13 mouse cellular contexts compared by ENCODE assay signal in genomic region chr17:25411251-25411650, GRCm38 (mm10). TPM values are rescaled to one million over a fixed set of nuclear protein-coding genes. Genes with fewer than 3 reads are reported as not detected.
A peak's percentile ranks its signal among the peaks of the same experiment; 100 is the strongest.
DNase-seq lines count a peak whose midpoint lies in the region; ATAC-seq lines count a peak whose summit lies in the region.
"Had no signal": no experiment of that assay in that cellular context is flagged by ENCODE, and none has a peak within 500 bp of the region (broad histone marks: within the 10 kb centered on the region; RNA-seq: fewer than 3 reads in every experiment).

No protein-coding gene starts in this region.

- H3K4me2 ChIP-seq in heart, embryonic 15.5 days: no peak overlapping the region
- H3K4me2 ChIP-seq in embryonic facial prominence, embryonic 13.5 days: no peak overlapping the region
- H3K4me2 ChIP-seq in midbrain, embryonic 13.5 days (replicated peaks): no peak overlapping the region

- peaks cover 75% of the 10 kb centered on the region for H3K4me1 ChIP-seq in heart, embryonic 15.5 days (replicated peaks)
- peaks cover 78% of the 10 kb centered on the region for H3K4me1 ChIP-seq in embryonic facial prominence, embryonic 13.5 days
- H3K4me1 ChIP-seq in midbrain, embryonic 13.5 days (replicated peaks): peaks cover 80% of the 10 kb centered on the region

- no peak overlapping the region for H3K4me3 ChIP-seq in heart, embryonic 15.5 days
- no peak overlapping the region for H3K4me3 ChIP-seq in embryonic facial prominence, embryonic 13.5 days
- H3K4me3 ChIP-seq in midbrain, embryonic 13.5 days (replicated peaks): no peak overlapping the region

- no peak for ATAC-seq in heart, embryonic 15.5 days (replicated peaks; ENCODE audit: insufficient number of reproducible peaks, insufficient read depth, low FRiP score, low read depth)
- no peak for ATAC-seq in embryonic facial prominence, embryonic 13.5 days (ENCODE audit: insufficient number of reproducible peaks, insufficient read depth, low FRiP score, low TSS enrichment, low read depth)
- ATAC-seq in midbrain, embryonic 13.5 days: no peak

- no peak for DNase-seq in heart, adult 8-10 months (ENCODE audit: low spot score)
- DNase-seq in 3T3-L1 (ENCODE audit: low read depth, low spot score) (peak; percentile 17), MN1 (ENCODE audit: low spot score) (no peak)
- no peak for DNase-seq in gastrocnemius, adult 8-10 months (ENCODE audit: low spot score in 2 of 2)
- DNase-seq: cerebellum, postnatal 36 days; heart, postnatal 36 days; lung, postnatal 14 days had no signal

- 0 out of 2 replicates have a peak overlapping the region, but pooled peaks have one; percentile 7 for H3K9ac ChIP-seq in heart, embryonic 15.5 days
- H3K9ac ChIP-seq in embryonic facial prominence, embryonic 13.5 days: no peak overlapping the region
- H3K9ac ChIP-seq in midbrain, embryonic 13.5 days (replicated peaks): 0 out of 2 replicates have a peak overlapping the region, but pooled peaks have one; percentile 1

- no peaks in the 10 kb centered on the region for H3K9me3 ChIP-seq in heart, embryonic 15.5 days (replicated peaks)
- H3K9me3 ChIP-seq in embryonic facial prominence, embryonic 13.5 days: no peaks in the 10 kb centered on the region
- H3K9me3 ChIP-seq in midbrain, embryonic 13.5 days: no peaks in the 10 kb centered on the region

- 0 out of 2 replicates have a peak overlapping the region, but pooled peaks have one; percentile 4 for H3K27ac ChIP-seq in heart, embryonic 15.5 days
- peak overlapping the region; percentile 55 for H3K27ac ChIP-seq in embryonic facial prominence, embryonic 13.5 days
- peak overlapping the region; percentile 52 for H3K27ac ChIP-seq in midbrain, embryonic 13.5 days
- H3K27ac ChIP-seq: kidney, postnatal 0 days had no signal

- H3K36me3 ChIP-seq in heart, embryonic 15.5 days: no peaks in the 10 kb centered on the region
- no peaks in the 10 kb centered on the region for H3K36me3 ChIP-seq in embryonic facial prominence, embryonic 13.5 days
- H3K36me3 ChIP-seq in midbrain, embryonic 13.5 days: no peaks in the 10 kb centered on the region

- WGBS in heart, embryonic 15.5 days: 39% methylated on average over 4 of the region's 4 CpGs
- WGBS in embryonic facial prominence, embryonic 13.5 days: 56% methylated on average over 4 of the region's 4 CpGs
- WGBS in midbrain, embryonic 13.5 days: 72% methylated on average over 4 of the region's 4 CpGs

- H3K27me3 ChIP-seq in heart, embryonic 15.5 days: no peaks in the 10 kb centered on the region
- no peaks in the 10 kb centered on the region for H3K27me3 ChIP-seq in embryonic facial prominence, embryonic 13.5 days
- 0 out of 2 replicates have a peak, but pooled peaks cover 3% of the 10 kb centered on the region for H3K27me3 ChIP-seq in midbrain, embryonic 13.5 days

RNA-seq across cellular contexts. Expression of gene Cacna1h, which starts 22.3 kb away (rescaled TPM):
- polyA plus RNA-seq in heart, embryonic 15.5 days (2015; fragmentation: Nextera tagmentation; extraction: Ambion mirVana): 5.5 and 6.5 TPM in 2 replicates
- 1 to 10 TPM; 3.9 to 9.7 (median 7.7) TPM for total RNA-seq in heart, adult 8-10 months (2022)
- 6.2 and 8.6 TPM in 2 replicates for polyA plus RNA-seq in embryonic facial prominence, embryonic 13.5 days (2015; fragmentation: Nextera tagmentation; extraction: Ambion mirVana)
- 8.6 and 11.5 TPM in 2 replicates for polyA plus RNA-seq in midbrain, embryonic 13.5 days (2015; fragmentation: Nextera tagmentation; extraction: Ambion mirVana)
- total RNA-seq in gastrocnemius, adult 8-10 months (2022): 1 to 10 TPM in 3 of 4 experiments, under 1 TPM in 1; 0.68 to 1.7 (median 1.6) TPM
- total RNA-seq: liver, adult 2 months had no signal

RNA-seq across cellular contexts. Expression of gene Tpsg1, which starts 42.2 kb away (rescaled TPM):
- polyA plus RNA-seq in heart, embryonic 15.5 days (2015; fragmentation: Nextera tagmentation; extraction: Ambion mirVana): 0.20 and 0.89 TPM in 2 replicates
- total RNA-seq in heart, adult 8-10 months (2022): not detected
- polyA plus RNA-seq in embryonic facial prominence, embryonic 13.5 days (2015; fragmentation: Nextera tagmentation; extraction: Ambion mirVana): 1.0 and 2.2 TPM in 2 replicates
- 1.1 TPM in 1 of 2 replicates, not detected in the other for polyA plus RNA-seq in midbrain, embryonic 13.5 days (2015; fragmentation: Nextera tagmentation; extraction: Ambion mirVana)
- not detected for total RNA-seq in gastrocnemius, adult 8-10 months (2022)
- total RNA-seq: liver, adult 2 months had no signal
- polyA plus RNA-seq: liver, adult 2 months; testis, adult 2 months had no signal

RNA-seq across cellular contexts. Expression of gene Tekt4, which starts 43.2 kb away (rescaled TPM):
- polyA plus RNA-seq in heart, embryonic 15.5 days (2015; fragmentation: Nextera tagmentation; extraction: Ambion mirVana): 0.41 and 0.45 TPM in 2 replicates
- under 1 TPM in 3 of 4 experiments, not detected in 1; 0.28 to 0.46 (median 0.33) TPM for total RNA-seq in heart, adult 8-10 months (2022)
- not detected in 2 replicates for polyA plus RNA-seq in embryonic facial prominence, embryonic 13.5 days (2015; fragmentation: Nextera tagmentation; extraction: Ambion mirVana)
- 0.50 and 0.81 TPM in 2 replicates for polyA plus RNA-seq in midbrain, embryonic 13.5 days (2015; fragmentation: Nextera tagmentation; extraction: Ambion mirVana)
- total RNA-seq in gastrocnemius, adult 8-10 months (2022): not detected
- total RNA-seq: liver, adult 2 months had no signal
- polyA plus RNA-seq: kidney, postnatal 0 days; liver, adult 2 months had no signal

RNA-seq across cellular contexts. Expression of gene Tpsb2, which starts 45.1 kb away (rescaled TPM):
- polyA plus RNA-seq in heart, embryonic 15.5 days (2015; fragmentation: Nextera tagmentation; extraction: Ambion mirVana): 8.5 and 9.4 TPM in 2 replicates
- 1 to 10 TPM in 1 of 4 experiments, under 1 TPM in 3; 0.24 to 1.4 (median 0.72) TPM for total RNA-seq in heart, adult 8-10 months (2022)
- 0.95 and 3.7 TPM in 2 replicates for polyA plus RNA-seq in embryonic facial prominence, embryonic 13.5 days (2015; fragmentation: Nextera tagmentation; extraction: Ambion mirVana)
- not detected in 2 replicates for polyA plus RNA-seq in midbrain, embryonic 13.5 days (2015; fragmentation: Nextera tagmentation; extraction: Ambion mirVana)
- total RNA-seq in gastrocnemius, adult 8-10 months (2022): 1 to 10 TPM; 1.7 to 5.9 (median 3.9) TPM
- total RNA-seq: liver, adult 2 months had no signal
- polyA plus RNA-seq: liver, adult 2 months had no signal

Comparison
In these comparisons a context has a peak if more than half of its experiments do, and no peak if none do; other contexts are left out.
1. H3K27ac ChIP-seq: peak in every context shown above with its lines; median percentile 55 in embryonic facial prominence, embryonic 13.5 days; 52 in midbrain, embryonic 13.5 days; 4 in heart, embryonic 15.5 days.